Mouse (Mus musculus) ES-E14 (cell line): ENCODE measurements around the gene Mrgpre. TPM values are rescaled to one million over a fixed set of nuclear protein-coding genes. Genes with fewer than 3 reads are reported as not detected.

Experiments used
- DNase-seq: peaks from one replicate; pipeline ENCODE4 v3.0.0-alpha.2; 2013; ENCODE audit warnings: low read depth, low spot score
- H3K27ac ChIP-seq: 2 replicates; pipeline ENCODE4 v1.5.1; 2012; ENCODE audit warnings: low read depth, mild to moderate bottlenecking, low read length, moderate library complexity, mixed read lengths; ENCODE audit not compliant: poor library complexity, insufficient read depth, severe bottlenecking
- H3K36me3 ChIP-seq: 2 replicates; pipeline ENCODE4 v1.6.1; 2012; ENCODE audit warnings: mild to moderate bottlenecking, low read length, moderate library complexity, mixed read lengths; ENCODE audit not compliant: control insufficient read depth, poor library complexity, insufficient read depth, severe bottlenecking
- H3K4me1 ChIP-seq, 2 experiments: fragments of 150-350 bp in 1 of 2; sonication (generic) in 1 of 2; 2 replicates each; pipeline ENCODE4 v1.6.1; 2012; ENCODE audit warnings: low read length in 2 of 2, mild to moderate bottlenecking in 1 of 2, mixed read lengths in 1 of 2; ENCODE audit not compliant: control insufficient read depth in 2 of 2, insufficient read depth in 2 of 2, poor library complexity in 1 of 2
- H3K4me3 ChIP-seq, 2 experiments: fragments of 150-350 bp in 1 of 2; sonication (generic) in 1 of 2; 2 replicates each; pipeline ENCODE4 v1.5.1; 2012; ENCODE audit warnings: low read length in 2 of 2, low read depth in 1 of 2, mild to moderate bottlenecking in 1 of 2, mixed read lengths in 1 of 2; ENCODE audit not compliant: insufficient read depth in 1 of 2, poor library complexity in 1 of 2, severe bottlenecking in 1 of 2
- H3K9ac ChIP-seq: 2 replicates; pipeline ENCODE4 v1.6.1; 2012; ENCODE audit warnings: low read depth, mild to moderate bottlenecking, low read length, mixed read lengths; ENCODE audit not compliant: poor library complexity, insufficient read depth, severe bottlenecking
- H3K9me3 ChIP-seq: fragments of 150-350 bp; sonication (generic); 2 replicates; pipeline ENCODE4 v1.6.1; 2012; ENCODE audit warnings: low read depth, mild to moderate bottlenecking, low read length; ENCODE audit not compliant: control insufficient read depth, insufficient read depth
- CHD2 ChIP-seq: IDR thresholded peaks from 2 replicates; pipeline ENCODE4 v1.6.1; 2014; ENCODE audit warnings: mild to moderate bottlenecking, low read depth, low read length, inconsistent platforms
- HCFC1 ChIP-seq: IDR thresholded peaks from 2 replicates; pipeline ENCODE4 v1.6.1; 2012; ENCODE audit warnings: low read length, inconsistent platforms, borderline replicate concordance; ENCODE audit not compliant: insufficient read depth
- MAFK ChIP-seq: IDR thresholded peaks from 2 replicates; pipeline ENCODE4 v1.6.1; 2014; ENCODE audit warnings: mild to moderate bottlenecking, low read depth, low read length, inconsistent platforms; ENCODE audit not compliant: insufficient read depth
- ZC3H11A ChIP-seq: IDR thresholded peaks from 2 replicates; pipeline ENCODE4 v1.6.1; 2012; ENCODE audit warnings: low read depth, mild to moderate bottlenecking, inconsistent platforms, low read length, borderline replicate concordance
- ZNF384 ChIP-seq: IDR thresholded peaks from 2 replicates; pipeline ENCODE4 v1.6.1; 2012; ENCODE audit warnings: low read depth, low read length, inconsistent platforms
- in situ Hi-C, 2 experiments: fragments of 600-800 bp; cut with MboI; formaldehyde crosslinking; loops; one replicate each; pipeline ENCODE4 v1.15.1; 2025; ENCODE audit warnings: low sequenced_read_pairs in 2 of 2, inconsistent platforms in 1 of 2; ENCODE audit not compliant: unreplicated experiment in 2 of 2
- total RNA-seq: library from RNA; depleted of rRNA; stranded (reverse); fragments of 300-350 nt; gene quantifications from 2 replicates; pipeline ENCODE4 v1.2.3, GENCODE M21; 2012

Mrgpre gene
- total RNA-seq, 1 experiment: 0.67 TPM

- DNase-seq: no peak
Measured at GRCm38 (mm10) chr7:143830399-143830798, 46.1 kb upstream of the Mrgpre start.

GRCm38 (mm10) chr7:143829504-143830331 is 45.4 kb upstream of the Mrgpre start:
- Histone ChIP-seq H3K4me3 (peak overlapping the region; percentile 85 to 88), H3K27ac (peak overlapping the region; percentile 83), H3K9me3 (no peaks in the 10 kb centered on the region), H3K9ac (peak overlapping the region; percentile 92), H3K36me3 (peaks cover 13% of the 10 kb centered on the region; the same call in 1 of the 2 replicates), H3K4me1 (no peaks in the 10 kb centered on the region; a peak in 2 of 4 replicates)
- in situ Hi-C loops: no loop called here
- TF ChIP-seq ZC3H11A: peak; percentile 39
- TF ChIP-seq MAFK: 0 out of 2 replicates have a peak, but pooled peaks have one; percentile 21
- no peak for TF ChIP-seq ZNF384
- no peak; the same call in 1 of the 2 replicates for TF ChIP-seq HCFC1
- TF ChIP-seq CHD2: peak; percentile 58
- peak; percentile 96 for DNase-seq

More at GRCm38 (mm10) chr7:143830399-143830798, 46.1 kb upstream of the Mrgpre start:
- Histone ChIP-seq H3K4me1 (peaks cover 0 to 2% of the 10 kb centered on the region in 2 experiments; a peak in 2 of 4 replicates), H3K27ac (peak overlapping the region; percentile 38; the same call in 1 of the 2 replicates), H3K9ac (peak overlapping the region; percentile 92), H3K36me3 (peaks cover 13% of the 10 kb centered on the region; the same call in 1 of the 2 replicates), H3K9me3 (no peaks in the 10 kb centered on the region), H3K4me3 (peak overlapping the region; percentile 85 to 88)
- TF ChIP-seq CHD2 (no peak; the same call in 1 of the 2 replicates), MAFK (no peak), ZC3H11A (no peak)
- in situ Hi-C loops: no loop called here

GRCm38 (mm10) chr7:143826985-143827384 is 42.7 kb upstream of the Mrgpre start:
- DNase-seq: no peak
- TF ChIP-seq ZC3H11A: no peak
- no peak for TF ChIP-seq ZNF384
- no peak for TF ChIP-seq CHD2
- no peak for TF ChIP-seq MAFK
- no peak for TF ChIP-seq HCFC1
- Histone ChIP-seq H3K9ac (no peak overlapping the region), H3K27ac (no peak overlapping the region), H3K36me3 (peaks cover 2% of the 10 kb centered on the region; the same call in 1 of the 2 replicates), H3K9me3 (no peaks in the 10 kb centered on the region), H3K4me1 (peaks cover 0 to 4% of the 10 kb centered on the region in 2 experiments; a peak in 2 of 4 replicates), H3K4me3 (no peak overlapping the region)
- in situ Hi-C loops: no loop called here

- Histone ChIP-seq H3K36me3 (peaks cover 4% of the 10 kb centered on the region; the same call in 1 of the 2 replicates), H3K9ac (peak overlapping the region; percentile 48; the same call in 1 of the 2 replicates), H3K4me1 (peaks cover 0 to 4% of the 10 kb centered on the region in 2 experiments; a peak in 1 of 4 replicates), H3K4me3 (peak overlapping the region; percentile 39 to 56), H3K27ac (peak overlapping the region; percentile 14; the same call in 1 of the 2 replicates), H3K9me3 (no peaks in the 10 kb centered on the region)
- DNase-seq: no peak
- TF ChIP-seq ZNF384 (peak; percentile 72), MAFK (no peak), ZC3H11A (no peak)
- in situ Hi-C loops: no loop called here
Measured at GRCm38 (mm10) chr7:143823266-143823605, 38.9 kb upstream of the Mrgpre start.
